Mouse (Mus musculus): ENCODE data around the gene Gm47996.

The Gm47996 gene

DNA sequence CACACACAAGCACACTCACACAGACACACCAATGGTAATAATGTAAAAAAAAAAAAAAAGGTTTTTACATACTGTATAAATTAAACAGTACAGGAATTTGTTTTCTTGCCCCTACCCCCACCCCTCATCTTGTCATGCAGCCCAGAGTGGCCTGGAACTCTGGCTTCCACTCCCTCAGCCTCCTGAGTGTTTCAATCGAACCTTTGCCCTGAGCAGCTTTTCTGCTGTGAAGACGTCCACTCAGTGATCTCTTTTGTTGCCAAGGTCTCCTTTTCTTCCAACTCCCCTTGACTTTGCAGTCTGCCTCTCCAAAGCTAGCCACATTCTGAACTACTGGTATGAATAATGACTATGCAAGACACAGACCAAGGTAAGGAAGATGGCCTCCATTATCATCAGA, 35.9 kb downstream of the Gm47996 start:
- no peak for DNase-seq (ENCODE audit: low spot score in 2 of 2)

DNA sequence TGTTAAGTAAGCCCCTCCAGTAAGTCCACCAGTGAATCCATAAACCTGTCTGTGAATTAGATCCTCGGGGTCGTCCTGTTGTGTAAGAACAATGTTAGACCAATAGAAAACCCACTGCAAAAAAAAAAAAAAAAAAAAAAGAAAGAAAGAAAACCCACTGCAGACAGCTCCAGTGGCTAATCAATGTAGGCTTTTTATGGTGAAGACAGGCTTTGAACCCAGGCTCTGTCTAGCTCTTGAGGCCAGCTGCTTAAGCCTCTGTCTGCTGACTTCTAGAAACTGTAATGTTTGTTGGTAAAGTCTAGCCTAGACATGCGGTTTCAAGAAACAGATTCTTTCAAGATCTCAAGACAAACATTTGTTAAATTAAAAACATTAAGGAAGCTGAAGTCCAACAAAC, 40.2 kb downstream of the Gm47996 start:
- DNase-seq (ENCODE audit: low spot score in 2 of 2): no peak

DNA sequence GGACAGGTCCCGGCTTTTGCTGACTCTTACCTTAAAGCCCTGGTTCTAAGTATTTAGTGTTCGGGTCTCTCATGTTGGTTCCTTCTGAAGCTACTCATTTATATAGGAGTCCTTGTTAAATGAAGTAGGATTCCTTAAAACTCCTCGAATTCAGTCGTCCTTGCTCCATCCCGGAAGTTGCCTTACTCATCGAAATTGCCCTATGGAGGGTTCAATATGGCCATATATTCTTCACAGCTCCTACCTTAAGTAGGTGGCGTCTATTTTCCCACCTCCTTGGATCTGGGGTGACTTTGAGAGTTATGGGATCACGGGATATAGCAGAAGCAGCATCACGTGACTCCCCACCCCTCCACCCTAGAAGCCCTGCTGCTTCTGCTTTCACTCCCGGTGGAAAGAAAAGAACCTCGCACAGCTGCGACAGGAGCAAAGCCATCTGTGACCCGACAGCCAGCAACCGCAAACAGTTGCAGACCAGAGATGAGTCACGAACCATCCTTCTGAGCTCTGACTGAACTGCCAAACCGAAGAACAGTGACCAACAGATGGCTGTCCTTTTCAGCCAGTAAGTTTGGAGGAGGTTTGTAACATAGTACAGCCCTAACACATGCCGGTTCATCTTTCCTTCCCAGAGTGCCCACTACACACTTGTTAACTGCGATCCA, 40.7 kb downstream of the Gm47996 start:
- peak; percentile 82 to 89 for DNase-seq (ENCODE audit: low spot score in 2 of 2)

DNA sequence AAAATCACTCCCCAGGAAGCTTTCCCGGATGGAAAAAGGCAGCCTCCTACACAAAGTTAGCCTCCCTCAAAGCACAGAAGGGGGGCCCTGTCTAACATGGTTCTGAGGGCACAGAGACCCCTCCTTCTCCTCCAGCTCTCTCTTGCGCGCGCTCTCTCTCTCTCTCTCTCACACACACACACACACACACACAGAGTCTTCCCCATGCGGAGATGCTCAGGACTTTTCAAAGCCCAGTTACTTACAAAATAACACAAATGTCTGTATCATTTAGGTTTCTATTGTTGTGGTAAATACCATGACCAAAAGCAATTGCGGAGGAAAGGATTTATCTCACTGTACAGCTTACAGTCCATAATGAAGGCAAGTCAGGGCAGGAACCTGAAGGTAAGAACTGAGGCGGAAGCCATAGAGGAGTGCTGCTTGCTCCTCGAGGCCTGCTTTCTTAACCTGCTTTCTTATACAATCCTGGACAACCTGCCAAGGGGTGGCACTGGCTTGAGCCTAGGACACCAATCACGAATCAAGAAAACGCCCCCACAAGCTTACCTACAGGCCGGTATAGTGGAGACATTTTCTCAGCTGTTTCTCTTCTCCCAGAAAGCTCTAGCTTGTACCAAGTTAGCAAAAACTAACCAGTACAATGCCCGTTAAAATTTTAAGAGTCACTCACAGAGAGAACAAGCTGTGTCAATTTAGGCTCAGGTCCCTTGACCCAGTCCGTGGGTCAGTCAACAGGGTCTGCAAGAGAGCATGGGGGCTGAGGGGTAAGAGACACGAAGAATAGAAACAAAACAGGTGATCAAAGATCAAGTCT, 41.5 kb downstream of the Gm47996 start:
- DNase-seq (ENCODE audit: low spot score in 2 of 2): no peak

DNA sequence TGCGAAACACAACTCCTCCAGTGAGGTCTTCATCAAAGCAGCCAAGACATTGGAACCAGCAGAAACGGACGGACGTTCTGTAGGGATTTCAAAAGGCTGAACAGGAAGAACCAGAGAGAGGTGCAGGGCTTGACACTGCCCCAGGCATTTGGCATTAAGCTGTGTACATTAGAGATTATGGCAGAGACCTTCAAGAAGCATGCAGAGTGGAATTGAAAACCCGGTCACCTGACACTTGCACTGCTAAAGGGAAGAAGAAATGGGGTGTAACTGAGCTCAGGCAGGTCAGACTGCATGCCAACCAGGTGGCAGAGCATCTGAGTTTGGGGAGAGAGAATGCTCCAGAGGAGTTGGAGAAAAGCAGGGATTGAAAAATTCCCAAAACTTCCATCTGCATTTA, 45.5 kb downstream of the Gm47996 start:
- DNase-seq (ENCODE audit: low spot score in 2 of 2): no peak

DNA sequence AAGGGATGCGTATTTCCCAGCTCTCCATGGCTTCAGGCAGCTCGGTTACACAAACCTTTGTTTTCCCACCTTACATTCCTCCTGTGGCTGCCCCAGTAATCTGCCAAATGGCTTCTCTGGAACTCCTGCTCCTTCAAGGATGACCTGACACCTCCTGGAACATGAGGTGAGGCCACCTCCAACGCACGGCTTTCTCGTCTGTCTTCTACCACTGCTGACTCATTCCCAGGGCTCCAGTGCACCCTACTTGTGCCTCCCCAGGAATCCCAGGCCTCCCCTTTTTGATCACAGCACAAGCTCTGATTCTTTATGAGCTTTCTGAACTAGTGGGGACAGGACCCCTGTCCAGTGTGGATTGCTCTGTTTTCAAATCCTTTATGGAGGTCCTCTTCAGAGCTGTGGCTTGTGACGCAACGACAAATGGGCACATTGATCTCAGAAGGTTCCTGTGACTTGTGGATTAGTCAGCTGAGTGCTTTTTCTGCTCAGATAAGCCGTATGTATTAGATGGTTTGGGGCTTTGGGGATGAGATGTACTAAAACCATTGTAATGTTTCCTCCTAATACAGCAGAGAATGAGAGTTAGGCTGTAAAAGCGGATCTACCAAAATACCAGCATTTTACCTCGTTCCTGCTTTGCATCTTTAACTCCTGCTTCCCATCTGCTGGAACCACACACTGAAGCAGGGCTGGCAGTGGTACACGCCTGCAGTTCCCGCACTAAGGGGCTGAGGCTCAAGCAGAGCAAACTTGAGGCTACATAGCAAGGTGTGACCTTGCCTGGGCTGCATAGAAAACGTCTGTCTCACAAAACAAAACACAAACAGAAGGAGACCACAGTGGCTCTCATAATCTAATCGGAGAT, 48.4 kb downstream of the Gm47996 start:
- DNase-seq (ENCODE audit: low spot score in 2 of 2): no peak

DNA sequence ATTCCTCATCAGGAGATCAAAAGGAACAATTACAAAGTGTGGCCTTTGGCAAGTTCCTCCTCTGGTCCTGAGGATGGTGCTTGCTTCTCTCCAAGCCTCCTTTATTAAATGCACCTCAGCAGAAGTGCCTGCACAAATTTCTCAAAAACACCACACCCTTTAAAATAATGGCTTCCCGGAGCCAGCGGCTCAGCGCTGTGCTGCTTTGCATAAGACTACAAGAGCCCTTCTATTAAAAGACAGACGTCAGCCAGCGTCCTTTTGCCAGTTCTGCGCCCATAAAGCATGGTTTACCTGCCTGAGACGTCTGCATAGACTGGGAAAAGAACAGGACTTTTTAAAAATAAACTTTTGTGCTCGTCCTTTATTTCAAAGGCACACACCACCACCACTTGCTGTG, 49.1 kb downstream of the Gm47996 start:
- no peak for DNase-seq (ENCODE audit: low spot score in 2 of 2)

Data from heart, adult 9 months (tissue).